Mouse (Mus musculus): ENCODE measurements around the gene Hnrnpa1. TPM values are rescaled to one million over a fixed set of nuclear protein-coding genes. Genes with fewer than 3 reads are reported as not detected.
"Not testable (repeated sequence)": the region's sequence is repeated elsewhere in the genome, so short reads cannot be mapped to it uniquely, and the experiment has no call there.

Gene Hnrnpa1
- polyA plus RNA-seq, 1 experiment: 62.6 TPM

DNA sequence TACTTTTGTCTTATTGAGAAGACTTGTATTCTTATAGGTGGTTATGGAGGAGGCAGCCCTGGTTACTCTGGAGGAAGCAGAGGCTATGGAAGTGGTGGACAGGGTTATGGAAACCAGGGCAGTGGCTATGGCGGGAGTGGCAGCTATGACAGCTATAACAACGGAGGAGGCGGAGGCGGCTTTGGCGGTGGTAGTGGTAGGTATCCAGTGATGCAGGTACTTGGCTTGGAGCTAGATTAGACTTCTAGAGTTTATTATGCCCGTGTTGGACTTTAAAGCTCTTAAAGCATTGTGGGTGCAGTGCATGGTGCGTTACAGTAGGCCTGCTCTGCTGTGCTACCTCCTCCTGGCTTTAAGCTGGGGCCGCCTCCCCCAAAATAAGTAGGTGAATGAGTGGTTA is 2.7 kb downstream of the Hnrnpa1 start:
- WGBS: 50% methylated on average over 8 of the region's 8 CpGs
- DNase-seq (ENCODE audit: low read depth in 1 of 2, low spot score in 2 of 2): no peak
- H3K4me1 ChIP-seq (ENCODE audit: control insufficient read depth, insufficient read depth, insufficient read length): peaks cover 2% of the 10 kb centered on the region; the same call in 1 of the 2 replicates
- H3K27me3 ChIP-seq (ENCODE audit: control insufficient read depth, insufficient read depth, low read length): no peaks in the 10 kb centered on the region
- H3K27ac ChIP-seq (ENCODE audit: insufficient read depth, low read length): no peak overlapping the region
- peaks cover 46% of the 10 kb centered on the region for H3K36me3 ChIP-seq (ENCODE audit: control insufficient read depth, insufficient read depth, low read length)
- H3K4me3 ChIP-seq (ENCODE audit: extremely low read depth, insufficient read depth, insufficient read length): no peak overlapping the region
- no peak for TF ChIP-seq POLR2A (IDR thresholded peaks at IDR 0.05; ENCODE audit: low read depth, low read length)
- no peak for TF ChIP-seq CTCF (IDR thresholded peaks at IDR 0.05; ENCODE audit: extremely low read depth, insufficient read depth, insufficient read length, insufficient replicate concordance)

GRCm38 (mm10) chr15:103245616-103246015 is 5.4 kb downstream of the Hnrnpa1 start:
- H3K4me3 ChIP-seq (ENCODE audit: extremely low read depth, insufficient read depth, insufficient read length): no peak overlapping the region
- DNase-seq (ENCODE audit: low read depth in 1 of 2, low spot score in 2 of 2): no peak

GRCm38 (mm10) chr15:103247078-103247781 is 7.0 kb downstream of the Hnrnpa1 start:
- H3K36me3 ChIP-seq (ENCODE audit: control insufficient read depth, insufficient read depth, low read length): peaks cover 50% of the 10 kb centered on the region
- TF ChIP-seq CTCF (IDR thresholded peaks at IDR 0.05; ENCODE audit: extremely low read depth, insufficient read depth, insufficient read length, insufficient replicate concordance) (no peak), POLR2A (IDR thresholded peaks at IDR 0.05; ENCODE audit: low read depth, low read length) (no peak)
- no peaks in the 10 kb centered on the region for H3K27me3 ChIP-seq (ENCODE audit: control insufficient read depth, insufficient read depth, low read length)
- DNase-seq (ENCODE audit: low read depth in 1 of 2, low spot score in 2 of 2): no peak
- H3K4me1 ChIP-seq (ENCODE audit: control insufficient read depth, insufficient read depth, insufficient read length): peaks cover 2% of the 10 kb centered on the region; the same call in 1 of the 2 replicates
- no peak overlapping the region for H3K4me3 ChIP-seq (ENCODE audit: extremely low read depth, insufficient read depth, insufficient read length)
- H3K27ac ChIP-seq (ENCODE audit: insufficient read depth, low read length): no peak overlapping the region
- 91% methylated on average over 9 of the region's 9 CpGs for WGBS

More at GRCm38 (mm10) chr15:103245616-103246015, 5.4 kb downstream of the Hnrnpa1 start:
- no peak overlapping the region for H3K27ac ChIP-seq (ENCODE audit: insufficient read depth, low read length)
- H3K27me3 ChIP-seq (ENCODE audit: control insufficient read depth, insufficient read depth, low read length): no peaks in the 10 kb centered on the region
- WGBS: 72% methylated on average over 6 of the region's 6 CpGs
- H3K4me1 ChIP-seq (ENCODE audit: control insufficient read depth, insufficient read depth, insufficient read length): peaks cover 2% of the 10 kb centered on the region; the same call in 1 of the 2 replicates
- TF ChIP-seq CTCF (IDR thresholded peaks at IDR 0.05; ENCODE audit: extremely low read depth, insufficient read depth, insufficient read length, insufficient replicate concordance) (no peak), POLR2A (IDR thresholded peaks at IDR 0.05; ENCODE audit: low read depth, low read length) (no peak)
- peaks cover 56% of the 10 kb centered on the region for H3K36me3 ChIP-seq (ENCODE audit: control insufficient read depth, insufficient read depth, low read length)

DNA sequence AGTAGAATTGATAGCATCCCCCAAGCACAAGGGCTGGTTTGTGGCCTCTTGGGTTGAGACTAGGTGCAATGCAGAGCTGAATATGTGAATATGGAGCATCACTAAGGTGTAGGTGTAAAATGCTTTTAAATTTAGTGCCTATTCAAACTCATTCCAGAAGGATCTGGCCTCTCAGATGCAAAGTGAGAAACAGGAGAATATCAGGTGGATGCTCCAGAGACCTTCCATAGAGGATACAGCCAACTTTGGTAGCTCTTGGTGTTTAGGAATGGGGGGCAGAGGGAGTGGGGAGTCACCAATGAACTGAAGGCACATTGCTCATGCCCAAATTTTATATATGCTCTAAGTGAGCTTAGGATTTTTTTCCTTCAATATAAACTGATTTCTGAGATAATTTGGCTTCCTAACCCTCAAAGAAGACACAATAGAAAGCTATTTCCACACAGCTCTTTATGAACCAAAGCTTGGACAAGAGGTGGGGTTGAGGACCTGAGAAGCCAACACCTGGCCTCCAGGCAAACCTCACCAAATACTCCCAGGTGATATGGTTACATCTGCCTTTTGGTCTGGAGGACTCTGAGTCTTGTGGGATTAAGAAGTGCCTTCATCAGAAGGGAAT is 7.7 kb downstream of the Hnrnpa1 start:
- TF ChIP-seq POLR2A (IDR thresholded peaks at IDR 0.05; ENCODE audit: low read depth, low read length) (no peak), CTCF (IDR thresholded peaks at IDR 0.05; ENCODE audit: extremely low read depth, insufficient read depth, insufficient read length, insufficient replicate concordance) (no peak)
- H3K36me3 ChIP-seq (ENCODE audit: control insufficient read depth, insufficient read depth, low read length): peaks cover 43% of the 10 kb centered on the region
- no peak overlapping the region for H3K27ac ChIP-seq (ENCODE audit: insufficient read depth, low read length)
- H3K4me1 ChIP-seq (ENCODE audit: control insufficient read depth, insufficient read depth, insufficient read length): peaks cover 2% of the 10 kb centered on the region; the same call in 1 of the 2 replicates
- no peaks in the 10 kb centered on the region for H3K27me3 ChIP-seq (ENCODE audit: control insufficient read depth, insufficient read depth, low read length)
- H3K4me3 ChIP-seq (ENCODE audit: extremely low read depth, insufficient read depth, insufficient read length): no peak overlapping the region
- DNase-seq (ENCODE audit: low read depth in 1 of 2, low spot score in 2 of 2): no peak

DNA sequence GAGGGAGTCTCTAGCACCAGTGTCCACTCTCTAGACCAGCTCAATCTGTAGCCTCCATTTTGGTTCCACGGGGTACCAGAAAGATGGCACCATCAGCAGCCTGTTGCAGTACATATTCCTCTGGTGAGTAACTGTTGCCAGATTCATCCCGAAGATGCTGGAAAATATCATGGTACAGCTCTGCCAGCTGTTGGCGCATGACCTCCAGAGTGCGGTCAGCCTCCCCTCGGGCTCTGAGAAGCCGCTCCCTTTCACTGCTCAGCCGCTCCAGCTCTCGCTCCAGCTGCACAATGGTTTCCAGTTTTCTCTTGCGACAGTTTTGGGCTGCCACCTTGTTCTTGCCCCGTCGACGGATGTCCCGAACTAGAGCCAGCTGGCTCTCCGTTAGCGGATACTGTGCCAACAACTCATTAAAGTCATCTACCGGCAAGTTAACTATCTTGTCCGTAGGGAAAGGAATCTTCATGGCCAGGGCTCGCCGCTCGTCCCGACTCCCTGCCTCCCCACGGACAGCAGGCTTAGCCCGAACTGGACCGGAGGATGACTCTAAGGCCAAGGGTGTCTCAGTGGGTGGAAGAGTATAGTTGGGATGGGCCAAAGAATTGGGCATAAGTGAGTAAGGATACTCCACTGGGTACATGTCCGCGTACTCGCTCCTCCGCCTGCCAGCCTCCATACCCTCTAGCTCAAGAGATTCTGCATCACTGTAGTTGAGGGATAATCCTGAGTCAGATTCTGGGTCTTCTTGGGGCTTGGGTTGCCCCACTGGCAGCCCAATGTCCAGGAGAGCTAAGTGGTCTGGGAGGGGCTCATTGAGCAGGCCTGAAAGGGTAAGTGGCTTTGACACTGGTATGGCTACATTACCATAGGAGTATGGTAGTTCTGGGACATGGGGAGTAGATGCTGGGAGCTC is 8.4 kb downstream of the Hnrnpa1 start:
- Histone ChIP-seq H3K27me3 (ENCODE audit: control insufficient read depth, insufficient read depth, low read length) (no peaks in the 10 kb centered on the region), H3K27ac (ENCODE audit: insufficient read depth, low read length) (no peak overlapping the region), H3K4me1 (ENCODE audit: control insufficient read depth, insufficient read depth, insufficient read length) (no peaks in the 10 kb centered on the region), H3K4me3 (ENCODE audit: extremely low read depth, insufficient read depth, insufficient read length) (no peak overlapping the region), H3K36me3 (ENCODE audit: control insufficient read depth, insufficient read depth, low read length) (peaks cover 38% of the 10 kb centered on the region)
- WGBS: 92% methylated on average over 28 of the region's 28 CpGs
- TF ChIP-seq POLR2A (IDR thresholded peaks at IDR 0.05; ENCODE audit: low read depth, low read length) (no peak), CTCF (IDR thresholded peaks at IDR 0.05; ENCODE audit: extremely low read depth, insufficient read depth, insufficient read length, insufficient replicate concordance) (no peak)
- no peak for DNase-seq (ENCODE audit: low read depth in 1 of 2, low spot score in 2 of 2)

DNA sequence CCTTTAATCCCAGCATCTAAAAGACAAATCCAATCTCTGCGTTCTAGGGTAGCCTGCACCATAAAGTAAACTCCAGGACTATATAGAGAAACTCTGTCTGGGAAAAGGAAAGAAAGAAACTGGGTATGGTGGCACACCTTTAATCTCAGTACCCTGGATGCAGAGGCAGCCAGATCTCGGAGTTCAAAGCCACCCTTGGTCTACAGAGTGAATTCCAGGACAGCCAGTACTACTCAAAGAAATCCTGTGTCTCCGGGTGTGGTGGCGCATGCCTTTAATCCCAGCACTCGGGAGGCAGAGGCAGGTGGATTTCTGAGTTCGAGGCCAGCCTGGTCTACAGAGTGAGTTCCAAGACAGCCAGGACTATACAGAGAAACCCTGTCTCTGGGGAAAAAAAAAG is 9.3 kb downstream of the Hnrnpa1 start:
- H3K36me3 ChIP-seq (ENCODE audit: control insufficient read depth, insufficient read depth, low read length): peaks cover 36% of the 10 kb centered on the region
- not testable (repeated sequence) for H3K27me3 ChIP-seq (ENCODE audit: control insufficient read depth, insufficient read depth, low read length); H3K27ac ChIP-seq (ENCODE audit: insufficient read depth, low read length); DNase-seq (ENCODE audit: low read depth in 1 of 2, low spot score in 2 of 2); H3K4me3 ChIP-seq (ENCODE audit: extremely low read depth, insufficient read depth, insufficient read length); H3K4me1 ChIP-seq (ENCODE audit: control insufficient read depth, insufficient read depth, insufficient read length)
- WGBS: 85% methylated on average over 6 of the region's 6 CpGs
